Mouse (Mus musculus) MEL (cell line): ENCODE results near the gene Atp11b. TPM values are rescaled to one million over a fixed set of nuclear protein-coding genes. Genes with fewer than 3 reads are reported as not detected.
A peak's percentile ranks its signal among the peaks of the same experiment; 100 is the strongest.

Source experiments
- DNase-seq: peaks from one replicate; pipeline ENCODE4 v3.0.0; 2011; ENCODE audit warnings: low read depth, low spot score
- H3K27ac ChIP-seq: 2 replicates; pipeline ENCODE4 v1.5.1; 2012; ENCODE audit warnings: low read depth, mild to moderate bottlenecking, control low read depth, low read length, moderate library complexity; ENCODE audit not compliant: control insufficient read depth
- H3K27me3 ChIP-seq, 2 experiments: fragments of 150-350 bp in 1 of 2; sonication (generic) in 1 of 2; 2 replicates each; pipeline ENCODE4 v1.6.1; 2012; ENCODE audit warnings: low read length in 2 of 2, mild to moderate bottlenecking in 2 of 2, improper control_type of control experiment in 1 of 2, moderate library complexity in 1 of 2; ENCODE audit not compliant: insufficient read depth in 2 of 2, control insufficient read depth in 1 of 2
- H3K36me3 ChIP-seq, 2 experiments: 2 replicates each; pipeline ENCODE4 v1.6.1; 2012 to 2014; ENCODE audit warnings: low read length in 2 of 2, improper control_type of control experiment in 1 of 2, inconsistent platforms in 1 of 2, mild to moderate bottlenecking in 1 of 2; ENCODE audit not compliant: insufficient read depth in 2 of 2, control insufficient read depth in 1 of 2
- H3K4me1 ChIP-seq, 2 experiments: fragments of 150-350 bp in 1 of 2; sonication (generic) in 1 of 2; 2 replicates each; pipeline ENCODE4 v1.6.1; 2012; ENCODE audit warnings: low read length in 2 of 2, improper control_type of control experiment in 1 of 2, mild to moderate bottlenecking in 1 of 2; ENCODE audit not compliant: insufficient read depth in 2 of 2, control insufficient read depth in 1 of 2
- H3K4me3 ChIP-seq, 2 experiments: fragments of 150-350 bp in 1 of 2; sonication (generic) in 1 of 2; 2 replicates each; pipeline ENCODE4 v1.5.1; 2012; ENCODE audit warnings: low read depth in 2 of 2, low read length in 2 of 2, mild to moderate bottlenecking in 2 of 2, moderate library complexity in 2 of 2, control low read depth in 1 of 2, improper control_type of control experiment in 1 of 2; ENCODE audit not compliant: control insufficient read depth in 1 of 2, insufficient read depth in 1 of 2
- H3K79me2 ChIP-seq: 2 replicates; pipeline ENCODE4 v1.6.1; 2012; ENCODE audit warnings: mild to moderate bottlenecking, low read length, moderate library complexity; ENCODE audit not compliant: control insufficient read depth, poor library complexity, insufficient read depth
- H3K9ac ChIP-seq: 2 replicates; pipeline ENCODE4 v1.6.1; 2012; ENCODE audit warnings: low read depth, mild to moderate bottlenecking, control low read depth, low read length, moderate library complexity; ENCODE audit not compliant: control insufficient read depth, poor library complexity, severe bottlenecking
- H3K9me3 ChIP-seq: fragments of 150-350 bp; sonication (generic); replicated peaks from 2 replicates; pipeline ENCODE4 v1.6.1; 2012; ENCODE audit warnings: mild to moderate bottlenecking, low read length, improper control_type of control experiment, moderate library complexity; ENCODE audit not compliant: insufficient read depth
- EP300 ChIP-seq, 2 experiments: IDR thresholded peaks; 2 replicates each; pipeline ENCODE4 v1.6.1; 2011; ENCODE audit warnings: improper control_type of control experiment in 2 of 2, low read length in 2 of 2, low read depth in 1 of 2, mild to moderate bottlenecking in 1 of 2
- ETS1 ChIP-seq: IDR thresholded peaks from 2 replicates; pipeline ENCODE4 v1.6.1; 2012; ENCODE audit warnings: low read depth, mild to moderate bottlenecking, inconsistent platforms, low read length, improper control_type of control experiment, moderate library complexity
- GATA1 ChIP-seq: IDR thresholded peaks from 2 replicates; pipeline ENCODE4 v1.6.1; 2011; ENCODE audit warnings: low read depth, low read length, improper control_type of control experiment
- HCFC1 ChIP-seq: IDR thresholded peaks from 2 replicates; pipeline ENCODE4 v1.6.1; 2012; ENCODE audit warnings: low read depth, mild to moderate bottlenecking, inconsistent platforms, low read length, improper control_type of control experiment, moderate library complexity
- KAT2A ChIP-seq: conservative IDR thresholded peaks from 2 replicates; pipeline ENCODE4 v1.6.1; 2012; ENCODE audit warnings: low read depth, low read length, improper control_type of control experiment, inconsistent platforms
- MXI1 ChIP-seq: IDR thresholded peaks from 2 replicates; pipeline ENCODE4 v1.6.1; 2011; ENCODE audit warnings: mild to moderate bottlenecking, low read depth, low read length, improper control_type of control experiment
- MYB ChIP-seq: IDR thresholded peaks from 2 replicates; pipeline ENCODE4 v1.6.1; 2011; ENCODE audit warnings: mild to moderate bottlenecking, low read depth, low read length, improper control_type of control experiment
- MYC ChIP-seq: IDR thresholded peaks from 2 replicates; pipeline ENCODE4 v1.6.1; 2011; ENCODE audit warnings: low read depth, mild to moderate bottlenecking, low read length, improper control_type of control experiment, moderate library complexity
- NELFE ChIP-seq: IDR thresholded peaks from 2 replicates; pipeline ENCODE4 v1.6.1; 2011; ENCODE audit warnings: low read depth, low read length, improper control_type of control experiment
- NRF1 ChIP-seq: IDR thresholded peaks from 2 replicates; pipeline ENCODE4 v1.6.1; 2014; ENCODE audit warnings: low read depth, mild to moderate bottlenecking, inconsistent platforms, low read length, improper control_type of control experiment, moderate library complexity; ENCODE audit not compliant: poor library complexity, insufficient read depth, severe bottlenecking
- POLR2A ChIP-seq, 2 experiments: IDR thresholded peaks; 2 replicates each; pipeline ENCODE4 v1.6.1; 2011 to 2012; ENCODE audit warnings: low read length in 2 of 2, mild to moderate bottlenecking in 2 of 2, control low read depth in 1 of 2, improper control_type of control experiment in 1 of 2, low read depth in 1 of 2, moderate library complexity in 1 of 2; ENCODE audit not compliant: control insufficient read depth in 1 of 2, insufficient read depth in 1 of 2, poor library complexity in 1 of 2
- POLR2AphosphoS2 ChIP-seq: IDR thresholded peaks from 2 replicates; pipeline ENCODE4 v1.6.1; 2011; ENCODE audit warnings: low read length, improper control_type of control experiment
- SIN3A ChIP-seq: IDR thresholded peaks from 2 replicates; pipeline ENCODE4 v1.6.1; 2012; ENCODE audit warnings: low read length, improper control_type of control experiment, inconsistent platforms
- SMC3 ChIP-seq: IDR thresholded peaks from 2 replicates; pipeline ENCODE4 v1.6.1; 2011; ENCODE audit warnings: low read depth, low read length, improper control_type of control experiment
- TAL1 ChIP-seq: IDR thresholded peaks from 2 replicates; pipeline ENCODE4 v1.6.1; 2012; ENCODE audit warnings: mild to moderate bottlenecking, inconsistent platforms, low read length, moderate library complexity, mixed read lengths
- TBP ChIP-seq: IDR thresholded peaks from 2 replicates; pipeline ENCODE4 v1.8.0; 2011; ENCODE audit warnings: low read depth, low read length, improper control_type of control experiment
- UBTF ChIP-seq: IDR thresholded peaks from 2 replicates; pipeline ENCODE4 v1.6.1; 2012; ENCODE audit warnings: low read depth, mild to moderate bottlenecking, inconsistent platforms, low read length, improper control_type of control experiment, moderate library complexity, borderline replicate concordance; ENCODE audit not compliant: insufficient read depth
- ZC3H11A ChIP-seq: IDR thresholded peaks from 2 replicates; pipeline ENCODE4 v1.6.1; 2012; ENCODE audit warnings: low read depth, mild to moderate bottlenecking, inconsistent platforms, low read length, improper control_type of control experiment
- ZMIZ1 ChIP-seq: IDR thresholded peaks from 2 replicates; pipeline ENCODE4 v1.6.1; 2012; ENCODE audit warnings: low read depth, mild to moderate bottlenecking, inconsistent platforms, low read length, improper control_type of control experiment, moderate library complexity
- polyA plus RNA-seq, 2 experiments: library from polyadenylated mRNA; stranded (reverse) in 1 of 2; unstranded in 1 of 2; fragments of >175 nt in 1 of 2; fragments of >200 nt in 1 of 2; gene quantifications; 2 replicates each; pipeline versions ENCODE4 v1.2.1 to v1.2.4; 2012; ENCODE audit warnings: low replicate concordance in 2 of 2, low read depth in 1 of 2; ENCODE audit not compliant: insufficient read length in 2 of 2, insufficient read depth in 1 of 2, missing spikeins in 1 of 2
- total RNA-seq: library from RNA; depleted of rRNA; stranded (reverse); fragments of 300-350 nt; gene quantifications from 2 replicates; pipeline ENCODE4 v1.2.3, GENCODE M21; 2012

Atp11b gene
- total and polyA plus RNA-seq, 3 experiments, result 25.9 to 57.9 (median 52.3) TPM

GRCm38 (mm10) chr3:35720801-35721200 is 33.1 kb upstream of the Atp11b start:
- Histone ChIP-seq H3K27ac (peak overlapping the region; percentile 86), H3K36me3 (peaks cover 0 to 17% of the 10 kb centered on the region in 2 experiments; a peak in 2 of 4 replicates), H3K9me3 (no peaks in the 10 kb centered on the region), H3K4me3 (peak overlapping the region; percentile 20 to 36), H3K4me1 (peaks cover 0 to 21% of the 10 kb centered on the region in 2 experiments; a peak in 3 of 4 replicates), H3K79me2 (no peaks in the 10 kb centered on the region), H3K9ac (peak overlapping the region; percentile 66), H3K27me3 (no peaks in the 10 kb centered on the region)
- TF ChIP-seq EP300 (IDR thresholded peaks at IDR 0.05; ENCODE audit: low read depth in 1 of 2, low read length in 2 of 2) (0 out of 4 replicates have a peak, but pooled peaks of 1 of the 2 experiments have one; percentile 5), NRF1 (no peak), POLR2A (IDR thresholded peaks at IDR 0.05; ENCODE audit: control insufficient read depth in 1 of 2, insufficient read depth in 1 of 2, low read depth in 1 of 2, low read length in 2 of 2, poor library complexity in 1 of 2) (peak in 1 of 2 experiments; percentile 41; a peak in 1 of 4 replicates)
- DNase-seq, result peak; percentile 89

- peaks cover 0 to 17% of the 10 kb centered on the region in 2 experiments; a peak in 2 of 4 replicates for H3K36me3 ChIP-seq
- no peaks in the 10 kb centered on the region for H3K79me2 ChIP-seq
- H3K9me3 ChIP-seq, result no peaks in the 10 kb centered on the region
- H3K4me3 ChIP-seq, result peak overlapping the region in 1 of 2 experiments; percentile 25; a peak in 1 of 4 replicates
- peak overlapping the region; percentile 17 for H3K9ac ChIP-seq
- DNase-seq, result peak; percentile 76
- peaks cover 0 to 21% of the 10 kb centered on the region in 2 experiments; a peak in 3 of 4 replicates for H3K4me1 ChIP-seq
- H3K27ac ChIP-seq, result peak overlapping the region; percentile 64
- no peaks in the 10 kb centered on the region for H3K27me3 ChIP-seq
- TF ChIP-seq ZMIZ1, result peak; percentile 100
- TF ChIP-seq POLR2AphosphoS2, result peak; percentile 93
- TF ChIP-seq EP300 (IDR thresholded peaks at IDR 0.05; ENCODE audit: low read depth in 1 of 2, low read length in 2 of 2), result peak; percentile 15 to 41; a peak in 3 of 4 replicates
- TF ChIP-seq KAT2A, result 0 out of 2 replicates have a peak, but pooled peaks have one; percentile 18
- TF ChIP-seq TAL1, result no peak
- peak; percentile 52; the same call in 1 of the 2 replicates for TF ChIP-seq HCFC1
- peak; percentile 75 for TF ChIP-seq ETS1
- 0 out of 2 replicates have a peak, but pooled peaks have one; percentile 15 for TF ChIP-seq MXI1
- no peak for TF ChIP-seq SMC3
- peak; percentile 96 for TF ChIP-seq TBP
- TF ChIP-seq POLR2A (IDR thresholded peaks at IDR 0.05; ENCODE audit: control insufficient read depth in 1 of 2, insufficient read depth in 1 of 2, low read depth in 1 of 2, low read length in 2 of 2, poor library complexity in 1 of 2), result peak in 1 of 2 experiments; percentile 82; a peak in 2 of 4 replicates
- TF ChIP-seq NELFE, result peak; percentile 62
- 0 out of 2 replicates have a peak, but pooled peaks have one; percentile 2 for TF ChIP-seq GATA1
- no peak for TF ChIP-seq ZC3H11A
- no peak for TF ChIP-seq MYC
- TF ChIP-seq UBTF, result no peak
- peak; percentile 25; the same call in 1 of the 2 replicates for TF ChIP-seq SIN3A
- TF ChIP-seq MYB, result peak; percentile 27; the same call in 1 of the 2 replicates
These were observed 32.0 kb upstream of the Atp11b start for GRCm38 (mm10) chr3:35721818-35722446.
